Mouse (Mus musculus) midbrain, postnatal 0 days (tissue): ENCODE results near the gene Amhr2. TPM values are rescaled to one million over a fixed set of nuclear protein-coding genes. Genes with fewer than 3 reads are reported as not detected.
A peak's percentile ranks its signal among the peaks of the same experiment; 100 is the strongest.

Experiments used
- ATAC-seq: fragments of 200-750 bp; cut with Nextera tagmentation; 2 replicates; pipeline ENCODE4 v1.8.0; 2017; ENCODE audit warnings: moderate number of reproducible peaks, mild to moderate bottlenecking, moderate TSS enrichment, moderate library complexity; ENCODE audit not compliant: low FRiP score
- DNase-seq: peaks from one replicate; pipeline ENCODE4 v3.0.0-alpha.2; 2015; ENCODE audit warnings: low spot score
- H3K27ac ChIP-seq: fragments of 300-500 bp; sonication (generic); 2 replicates; pipeline ENCODE4 v1.5.1; 2014; ENCODE audit warnings: low read depth, mild to moderate bottlenecking, low read length, mixed read lengths
- H3K27me3 ChIP-seq: fragments of 300-500 bp; sonication (generic); 2 replicates; pipeline ENCODE4 v1.6.1; 2014; ENCODE audit warnings: low read length, control low read depth, mixed read lengths; ENCODE audit not compliant: insufficient read depth
- H3K36me3 ChIP-seq: fragments of 300-500 bp; sonication (generic); 2 replicates; pipeline ENCODE4 v1.6.1; 2014; ENCODE audit warnings: low read length, control low read depth, mixed read lengths; ENCODE audit not compliant: insufficient read depth
- H3K4me1 ChIP-seq: fragments of 300-500 bp; sonication (generic); 2 replicates; pipeline ENCODE4 v1.6.1; 2014; ENCODE audit warnings: mild to moderate bottlenecking, control low read depth, antibody characterized with exemption, low read length, mixed read lengths; ENCODE audit not compliant: insufficient read depth
- H3K4me2 ChIP-seq: fragments of 300-500 bp; sonication (generic); 2 replicates; pipeline ENCODE4 v1.6.1; 2014; ENCODE audit warnings: low read depth, mild to moderate bottlenecking, low read length, mixed read lengths; ENCODE audit not compliant: poor library complexity, severe bottlenecking
- H3K4me3 ChIP-seq: fragments of 300-500 bp; sonication (generic); 2 replicates; pipeline ENCODE4 v1.5.1; 2014; ENCODE audit warnings: low read depth, mild to moderate bottlenecking, low read length, moderate library complexity
- H3K9ac ChIP-seq: fragments of 300-500 bp; sonication (generic); replicated peaks from 2 replicates; pipeline ENCODE4 v1.6.1; 2014; ENCODE audit warnings: mild to moderate bottlenecking, low read length, moderate library complexity, mixed read lengths; ENCODE audit not compliant: poor library complexity, severe bottlenecking
- H3K9me3 ChIP-seq: fragments of 300-500 bp; sonication (generic); 2 replicates; pipeline ENCODE4 v1.6.1; 2016; ENCODE audit warnings: low read length, control low read depth
- CTCF ChIP-seq: IDR thresholded peaks from 2 replicates; pipeline ENCODE4 v1.5.1; 2016; ENCODE audit warnings: antibody characterized with exemption, mild to moderate bottlenecking
- WGBS: fragments of 180-500 bp; shearing (Covaris S2); extraction: QIAGEN DNeasy Blood & Tissue Kit; methylation state at CpG from one replicate; pipeline ENCODE4 v1.1.7; 2014; 5-methylcytosine and 5-hydroxymethylcytosine counted together
- polyA plus RNA-seq: library from polyadenylated mRNA; unstranded; fragments of >200 nt; fragmentation: Nextera tagmentation; extraction: Ambion mirVana; gene quantifications from 2 replicates; pipeline ENCODE4 v1.2.1, GENCODE M21; 2015
- total RNA-seq: library from RNA; depleted of rRNA; stranded (reverse); fragments of >200 nt; gene quantifications from 2 replicates; pipeline ENCODE4 v1.2.3, GENCODE M21; 2014; rRNA removed

Amhr2 gene
- total RNA-seq (0.38 and 0.85 TPM in 2 replicates), polyA plus RNA-seq (0.60 and 1.0 TPM in 2 replicates)

- H3K9ac ChIP-seq = no peak within 1 kb of the TSS
- no peaks in the 10 kb centered on the region for H3K27me3 ChIP-seq
- no peaks in the 10 kb centered on the region for H3K9me3 ChIP-seq
- H3K4me1 ChIP-seq = no peaks in the 10 kb centered on the region
- WGBS = 63% methylated on average over 8 of the region's 8 CpGs
- ATAC-seq = no peak
- DNase-seq = no peak
- no peaks in the 10 kb centered on the region for H3K36me3 ChIP-seq
- no peak for TF ChIP-seq CTCF
- no peak within 1 kb of the TSS for H3K4me3 ChIP-seq
- H3K4me2 ChIP-seq = no peak within 1 kb of the TSS
- no peak within 1 kb of the TSS for H3K27ac ChIP-seq
Observed at GRCm38 (mm10) chr15:102445146-102445545, at the start of gene Amhr2. Gene Amhr2, plus strand, starts transcription at chr15:102445367.

GRCm38 (mm10) chr15:102398629-102399028 is 46.5 kb upstream of the Amhr2 start:
- H3K4me3 ChIP-seq = no peak overlapping the region
- 26% methylated on average over 5 of the region's 5 CpGs for WGBS

GRCm38 (mm10) chr15:102399229-102400221 is 45.6 kb upstream of the Amhr2 start:
- Histone ChIP-seq H3K27ac (peak overlapping the region; percentile 55; the same call in 1 of the 2 replicates), H3K36me3 (no peaks in the 10 kb centered on the region), H3K27me3 (no peaks in the 10 kb centered on the region), H3K9me3 (no peaks in the 10 kb centered on the region), H3K4me2 (peak overlapping the region; percentile 53), H3K4me3 (peak overlapping the region; percentile 27; the same call in 1 of the 2 replicates), H3K9ac (0 out of 2 replicates have a peak overlapping the region, but pooled peaks have one; percentile 2), H3K4me1 (no peaks in the 10 kb centered on the region)
- no peak for TF ChIP-seq CTCF
- peak; percentile 59 for DNase-seq
- WGBS = 7% methylated on average over 34 of the region's 34 CpGs
- no peak for ATAC-seq

More at GRCm38 (mm10) chr15:102398629-102399028, 46.5 kb upstream of the Amhr2 start:
- Histone ChIP-seq H3K36me3 (no peaks in the 10 kb centered on the region), H3K9me3 (no peaks in the 10 kb centered on the region), H3K9ac (no peak overlapping the region), H3K27ac (no peak overlapping the region), H3K4me2 (no peak overlapping the region), H3K4me1 (no peaks in the 10 kb centered on the region), H3K27me3 (no peaks in the 10 kb centered on the region)
- TF ChIP-seq CTCF = no peak
- ATAC-seq (no peak), DNase-seq (no peak)

- no peaks in the 10 kb centered on the region for H3K36me3 ChIP-seq
- H3K4me1 ChIP-seq = no peaks in the 10 kb centered on the region
- no peak for TF ChIP-seq CTCF
- H3K27me3 ChIP-seq = no peaks in the 10 kb centered on the region
- 81% methylated on average over 10 of the region's 10 CpGs for WGBS
- H3K27ac ChIP-seq = no peak overlapping the region
- H3K4me2 ChIP-seq = no peak overlapping the region
- no peak for ATAC-seq
- no peak overlapping the region for H3K9ac ChIP-seq
- H3K9me3 ChIP-seq = no peaks in the 10 kb centered on the region
- DNase-seq = no peak
- no peak overlapping the region for H3K4me3 ChIP-seq
Observed at GRCm38 (mm10) chr15:102400476-102401045, 44.6 kb upstream of the Amhr2 start.

GRCm38 (mm10) chr15:102401278-102401677 is 43.9 kb upstream of the Amhr2 start:
- Histone ChIP-seq H3K27me3 (no peaks in the 10 kb centered on the region), H3K9ac (no peak overlapping the region), H3K27ac (no peak overlapping the region), H3K4me1 (no peaks in the 10 kb centered on the region), H3K36me3 (no peaks in the 10 kb centered on the region), H3K9me3 (no peaks in the 10 kb centered on the region), H3K4me3 (no peak overlapping the region), H3K4me2 (no peak overlapping the region)
- no peak for ATAC-seq
- TF ChIP-seq CTCF = no peak
- no peak for DNase-seq
- WGBS = 81% methylated on average over 2 of the region's 2 CpGs
